Mouse (Mus musculus): ENCODE measurements around the gene Agrn. TPM values are rescaled to one million over a fixed set of nuclear protein-coding genes. Genes with fewer than 3 reads are reported as not detected.

The Agrn gene
- polyA plus RNA-seq, 1 experiment from 2014 or later: 61.7 TPM

DNA sequence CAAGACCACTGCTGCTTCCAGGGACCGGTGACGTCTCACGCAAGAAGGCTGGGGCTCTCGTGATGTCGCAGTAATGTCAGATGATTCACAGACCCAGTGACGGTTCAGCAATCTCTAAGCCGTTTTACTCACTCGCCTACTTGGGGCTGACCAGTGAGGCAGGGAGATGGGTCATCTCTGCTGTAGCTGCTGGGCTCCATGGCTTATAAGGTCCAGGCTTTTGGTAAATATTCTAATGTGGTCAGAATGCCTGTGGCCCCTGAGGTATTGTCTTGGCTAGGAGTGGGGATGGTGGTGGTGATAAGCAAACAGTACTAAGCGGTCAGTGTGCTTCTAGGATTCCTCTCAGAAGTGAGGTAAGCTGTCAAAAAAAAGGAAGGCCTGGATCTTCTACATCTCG lies 66.3 kb downstream of the Agrn start:
- WGBS: 88% methylated on average over 10 of the region's 10 CpGs
- Histone ChIP-seq H3K36me3 (replicated peaks) (peaks cover 23% of the 10 kb centered on the region), H3K4me3 (no peak overlapping the region), H3K27ac (replicated peaks) (no peak overlapping the region), H3K4me1 (peaks cover 6% of the 10 kb centered on the region), H3K27me3 (replicated peaks; ENCODE audit: low read depth, poor library complexity, severe bottlenecking) (no peaks in the 10 kb centered on the region), H3K9me3 (no peaks in the 10 kb centered on the region)
- no peak for DNase-seq (ENCODE audit: low spot score)

DNA sequence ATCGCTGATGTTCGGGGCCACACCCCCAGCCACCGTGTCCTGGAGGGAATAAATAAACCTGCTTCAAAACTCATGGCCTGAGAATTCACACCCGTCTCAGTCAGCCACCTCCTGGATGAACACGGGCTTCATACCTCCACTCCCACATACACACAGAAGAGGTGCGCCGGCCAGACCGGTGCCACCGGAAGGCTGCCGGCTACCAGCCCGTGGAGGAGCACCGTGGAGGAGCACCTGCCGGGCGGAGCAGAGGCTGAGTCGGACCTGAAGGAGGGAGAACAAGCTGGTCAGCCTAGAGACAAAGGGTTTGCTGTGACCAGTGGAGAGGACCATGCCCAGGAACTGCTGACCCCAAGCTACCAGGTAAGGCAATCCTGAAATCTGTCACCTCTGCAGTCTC lies 66.9 kb downstream of the Agrn start, which contains the start of gene Rnf223:
Gene Rnf223, plus strand, starts transcription at position 78 of the 400 bp plus-strand sequence.
- Histone ChIP-seq H3K4me3 (no peak within 1 kb of the TSS), H3K27me3 (replicated peaks; ENCODE audit: low read depth, poor library complexity, severe bottlenecking) (no peaks in the 10 kb centered on the region), H3K9me3 (no peaks in the 10 kb centered on the region), H3K36me3 (replicated peaks) (peaks cover 28% of the 10 kb centered on the region), H3K4me1 (peaks cover 6% of the 10 kb centered on the region), H3K27ac (replicated peaks) (no peak within 1 kb of the TSS)
- DNase-seq (ENCODE audit: low spot score): no peak
- 86% methylated on average over 15 of the region's 15 CpGs for WGBS

DNA sequence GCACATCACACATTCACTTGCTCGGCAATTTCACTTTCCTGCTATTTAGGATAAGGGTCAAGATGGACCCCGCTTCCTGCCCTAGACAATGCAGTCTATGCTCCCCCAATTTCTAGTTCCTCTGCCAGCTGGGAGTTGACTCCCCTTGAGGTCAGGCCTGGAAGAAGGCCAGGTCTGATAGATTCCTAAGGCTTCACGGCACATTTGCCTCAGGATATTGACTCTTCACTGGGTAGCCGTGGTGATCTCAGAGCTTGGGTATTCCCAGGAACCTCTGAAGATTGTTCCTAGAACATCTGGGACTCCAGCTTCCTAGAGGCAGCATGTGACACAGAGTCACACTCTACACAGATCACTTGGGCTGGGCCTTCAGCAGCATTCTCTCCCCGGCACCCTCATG lies 68.5 kb downstream of the Agrn start:
- DNase-seq (ENCODE audit: low spot score): no peak
- WGBS: 82% methylated on average over 5 of the region's 5 CpGs
- Histone ChIP-seq H3K36me3 (replicated peaks) (peaks cover 44% of the 10 kb centered on the region), H3K4me1 (peaks cover 2% of the 10 kb centered on the region), H3K9me3 (no peaks in the 10 kb centered on the region), H3K4me3 (no peak overlapping the region), H3K27ac (replicated peaks) (no peak overlapping the region), H3K27me3 (replicated peaks; ENCODE audit: low read depth, poor library complexity, severe bottlenecking) (no peaks in the 10 kb centered on the region)

DNA sequence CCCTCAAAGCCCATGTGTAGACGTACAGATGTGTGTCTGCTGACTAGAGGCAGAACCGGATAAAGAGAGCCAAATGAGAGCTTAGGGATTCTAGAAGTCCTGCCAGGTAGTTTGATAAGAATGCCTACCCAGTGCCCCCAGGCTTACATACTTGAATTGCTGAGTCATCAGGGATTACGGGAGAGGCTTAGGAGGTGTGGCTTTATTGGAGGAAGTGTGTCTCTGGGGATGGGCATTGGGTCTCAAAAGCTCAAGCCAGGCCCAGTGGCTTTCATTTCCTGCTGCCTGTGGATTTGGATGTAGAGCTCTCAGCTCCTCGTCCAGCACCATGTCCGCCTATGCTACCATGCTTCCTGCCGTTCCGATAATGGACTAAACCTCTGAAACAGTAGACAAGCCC lies 70.4 kb downstream of the Agrn start:
- DNase-seq (ENCODE audit: low spot score): no peak
- H3K36me3 ChIP-seq (replicated peaks): peaks cover 64% of the 10 kb centered on the region

DNA sequence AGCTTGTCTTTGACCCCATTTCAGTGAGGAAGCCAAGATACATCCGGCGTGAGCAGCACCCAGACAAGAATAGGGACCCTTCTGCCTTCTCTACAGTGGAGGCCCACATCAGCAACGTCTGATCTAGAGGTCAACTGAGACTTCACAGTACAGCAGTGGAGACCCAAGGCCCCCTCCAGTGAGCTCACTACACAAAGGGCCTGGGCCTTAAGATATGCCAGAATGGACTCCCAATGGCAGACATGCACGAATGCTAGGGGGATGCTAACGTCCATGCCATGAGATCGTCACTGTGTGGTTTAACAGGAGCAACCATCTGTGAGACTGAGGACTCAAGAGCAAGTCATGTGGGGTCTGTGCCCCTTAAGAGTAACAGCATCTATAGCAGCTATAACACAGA lies 71.9 kb downstream of the Agrn start:
- DNase-seq (ENCODE audit: low spot score): no peak
- H3K27me3 ChIP-seq (replicated peaks; ENCODE audit: low read depth, poor library complexity, severe bottlenecking): no peaks in the 10 kb centered on the region
- no peak overlapping the region for H3K27ac ChIP-seq (replicated peaks)
- no peaks in the 10 kb centered on the region for H3K4me1 ChIP-seq
- H3K4me3 ChIP-seq: no peak overlapping the region
- H3K9me3 ChIP-seq: no peaks in the 10 kb centered on the region
- peaks cover 78% of the 10 kb centered on the region for H3K36me3 ChIP-seq (replicated peaks)
- 96% methylated on average over 6 of the region's 6 CpGs for WGBS

More for the DNA sequence above, 70.4 kb downstream of the Agrn start:
- H3K4me3 ChIP-seq: no peak overlapping the region
- no peaks in the 10 kb centered on the region for H3K4me1 ChIP-seq
- H3K27me3 ChIP-seq (replicated peaks; ENCODE audit: low read depth, poor library complexity, severe bottlenecking): no peaks in the 10 kb centered on the region
- H3K27ac ChIP-seq (replicated peaks): no peak overlapping the region
- 91% methylated on average over 7 of the region's 7 CpGs for WGBS
- no peaks in the 10 kb centered on the region for H3K9me3 ChIP-seq

DNA sequence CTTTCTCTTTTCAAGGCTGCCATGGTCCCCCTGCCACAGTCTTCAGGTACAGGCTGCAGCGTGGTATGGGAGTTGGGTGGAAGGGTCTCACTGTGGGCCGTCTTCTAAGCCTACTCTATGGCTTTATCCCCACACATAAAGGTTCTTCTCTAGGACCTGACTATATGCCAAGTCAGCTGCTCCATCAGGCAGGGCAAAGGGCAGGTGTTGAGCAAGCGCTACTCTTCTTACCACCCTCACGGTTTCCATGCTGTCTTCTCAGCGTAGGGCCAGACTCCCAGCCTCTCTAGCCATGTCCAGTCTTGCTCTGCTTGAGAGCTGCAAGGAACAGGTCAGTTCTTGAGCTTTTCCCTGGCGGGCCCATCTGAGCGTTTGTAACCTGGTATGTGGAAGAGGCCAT lies 73.2 kb downstream of the Agrn start:
- H3K4me1 ChIP-seq: no peaks in the 10 kb centered on the region
- H3K27ac ChIP-seq (replicated peaks): no peak overlapping the region
- no peaks in the 10 kb centered on the region for H3K27me3 ChIP-seq (replicated peaks; ENCODE audit: low read depth, poor library complexity, severe bottlenecking)
- no peak overlapping the region for H3K4me3 ChIP-seq
- peaks cover 91% of the 10 kb centered on the region for H3K36me3 ChIP-seq (replicated peaks)
- no peaks in the 10 kb centered on the region for H3K9me3 ChIP-seq
- 95% methylated on average over 7 of the region's 7 CpGs for WGBS
- DNase-seq (ENCODE audit: low spot score): no peak

Small RNA genes within 50 kb of the gene (microRNA-seq; reads per million reads assigned to microRNA genes)
- 11.0 reads per million, percentile 22 among the genes with 10 or more reads in this experiment for gene Mir7658

Other genes with a start within 250 kb of the Agrn start
- gene C1qtnf12, start 235.2 kb downstream of the Agrn start, polyA plus RNA-seq (2016; fragmentation: Nextera tagmentation; extraction: Ambion mirVana): 22.7 and 23.6 TPM in 2 replicates
- gene B3galt6, start 204.8 kb downstream of the Agrn start, polyA plus RNA-seq (2016; fragmentation: Nextera tagmentation; extraction: Ambion mirVana): 12.7 and 15.7 TPM in 2 replicates
- 132 and 138 TPM in 2 replicates for gene Sdf4, start 204.6 kb downstream of the Agrn start, polyA plus RNA-seq (2016; fragmentation: Nextera tagmentation; extraction: Ambion mirVana)
- gene Tnfrsf4, start 183.6 kb downstream of the Agrn start, polyA plus RNA-seq (2016; fragmentation: Nextera tagmentation; extraction: Ambion mirVana): 1.1 and 1.4 TPM in 2 replicates
- 1.2 and 1.4 TPM in 2 replicates for gene Tnfrsf18, start 171.3 kb downstream of the Agrn start, polyA plus RNA-seq (2016; fragmentation: Nextera tagmentation; extraction: Ambion mirVana)
- gene Ttll10, start 138.1 kb downstream of the Agrn start, polyA plus RNA-seq (2016; fragmentation: Nextera tagmentation; extraction: Ambion mirVana): 0.69 and 0.95 TPM in 2 replicates
- gene 9430015G10Rik, start 87.5 kb downstream of the Agrn start, polyA plus RNA-seq (2016; fragmentation: Nextera tagmentation; extraction: Ambion mirVana): 73.9 and 76.9 TPM in 2 replicates
- gene Rnf223, start 67.0 kb downstream of the Agrn start, polyA plus RNA-seq (2016; fragmentation: Nextera tagmentation; extraction: Ambion mirVana): 0.70 and 0.89 TPM in 2 replicates
- gene Isg15, start 3.3 kb upstream of the Agrn start, polyA plus RNA-seq (2016; fragmentation: Nextera tagmentation; extraction: Ambion mirVana): 0.34 and 0.47 TPM in 2 replicates
- 2.2 and 2.7 TPM in 2 replicates for gene AW011738, start 5.8 kb upstream of the Agrn start, polyA plus RNA-seq (2016; fragmentation: Nextera tagmentation; extraction: Ambion mirVana)
- 0.60 and 0.65 TPM in 2 replicates for gene Perm1, start 18.4 kb upstream of the Agrn start, polyA plus RNA-seq (2016; fragmentation: Nextera tagmentation; extraction: Ambion mirVana)
- gene Plekhn1, start 37.4 kb upstream of the Agrn start, polyA plus RNA-seq (2016; fragmentation: Nextera tagmentation; extraction: Ambion mirVana): 22.5 and 23.9 TPM in 2 replicates
- 110 and 120 TPM in 2 replicates for gene Noc2l, start 38.5 kb upstream of the Agrn start, polyA plus RNA-seq (2016; fragmentation: Nextera tagmentation; extraction: Ambion mirVana)
- gene Samd11, start 58.2 kb upstream of the Agrn start, polyA plus RNA-seq (2016; fragmentation: Nextera tagmentation; extraction: Ambion mirVana): 1.2 and 1.6 TPM in 2 replicates
- not detected in 2 replicates for gene Vmn2r-ps159, start 133.6 kb upstream of the Agrn start, polyA plus RNA-seq (2016; fragmentation: Nextera tagmentation; extraction: Ambion mirVana)

All from embryonic facial prominence, embryonic 10.5 days (tissue).